Mouse (Mus musculus): ENCODE data around the gene 4930595M18Rik. TPM values are rescaled to one million over a fixed set of nuclear protein-coding genes. Genes with fewer than 3 reads are reported as not detected.

Gene 4930595M18Rik
- total RNA-seq (2021) = not detected

DNA sequence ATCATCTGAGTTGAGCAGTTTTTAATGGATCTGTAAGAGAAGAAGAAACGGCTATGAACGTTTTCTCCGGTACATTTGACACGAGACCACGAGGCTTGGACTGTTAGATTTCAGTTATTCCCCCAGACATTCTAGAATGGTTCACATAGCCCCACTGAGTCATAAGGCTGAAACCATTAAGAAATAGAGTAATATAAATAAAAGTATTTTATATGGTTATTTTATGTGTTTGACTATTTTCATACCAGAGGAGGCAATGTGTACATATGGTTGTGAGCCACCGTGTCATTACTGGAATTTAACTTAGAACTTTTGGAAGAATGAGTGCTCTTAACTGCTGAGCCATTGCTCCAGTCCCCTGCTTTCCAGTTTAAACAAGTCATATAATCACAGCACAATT is at the start of gene 4930595M18Rik:
4930595M18Rik (minus strand) TSS at position 101 of the 400 bp plus-strand sequence.
- DNase-seq = no peak
- intact Hi-C loops (cut with DNase I) = no loop called here

DNA sequence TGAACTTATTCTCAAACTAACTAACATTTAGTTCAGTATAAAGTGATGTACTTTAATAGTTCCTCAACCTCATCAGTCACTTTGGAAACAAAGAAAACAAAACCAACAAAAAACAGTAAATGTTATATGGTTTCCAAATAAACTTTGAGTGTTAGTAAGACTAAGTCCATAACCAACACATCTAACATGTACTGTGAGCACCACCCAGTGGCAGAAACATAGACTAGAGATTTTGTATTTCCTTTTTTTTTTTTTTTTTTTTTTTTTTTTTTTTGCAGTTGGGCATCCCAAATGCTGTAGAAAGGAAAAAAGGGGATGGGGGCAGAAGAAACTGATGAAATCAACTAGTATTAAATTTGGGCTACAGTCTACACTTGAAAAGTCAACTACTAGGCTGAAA is 14.6 kb upstream of the 4930595M18Rik start:
- intact Hi-C loops (cut with DNase I) = no loop called here
- peak in 1 of 2 experiments; percentile 9 for DNase-seq
